Mouse (Mus musculus) hindbrain, embryonic 15.5 days (tissue): ENCODE results near the gene Ypel5. TPM values are rescaled to one million over a fixed set of nuclear protein-coding genes. Genes with fewer than 3 reads are reported as not detected.

Experiments used
- ATAC-seq: fragments of 200-750 bp; cut with Nextera tagmentation; 2 replicates; pipeline ENCODE4 v1.8.0; 2017; ENCODE audit warnings: low read depth, moderate number of reproducible peaks, moderate TSS enrichment; ENCODE audit not compliant: low FRiP score
- H3K27ac ChIP-seq: fragments of 300-500 bp; sonication (generic); replicated peaks from 2 replicates; pipeline ENCODE4 v1.5.1; 2015; ENCODE audit warnings: mild to moderate bottlenecking, inconsistent platforms
- H3K27me3 ChIP-seq: fragments of 300-500 bp; sonication (generic); 2 replicates; pipeline ENCODE4 v1.6.1; 2015; ENCODE audit warnings: control low read depth, inconsistent platforms
- H3K36me3 ChIP-seq: fragments of 300-500 bp; sonication (generic); 2 replicates; pipeline ENCODE4 v1.6.1; 2015; ENCODE audit warnings: control low read depth, inconsistent platforms
- H3K4me1 ChIP-seq: fragments of 300-500 bp; sonication (generic); replicated peaks from 2 replicates; pipeline ENCODE4 v1.6.1; 2015; ENCODE audit warnings: control low read depth, inconsistent platforms
- H3K4me2 ChIP-seq: fragments of 300-500 bp; sonication (generic); 2 replicates; pipeline ENCODE4 v1.6.1; 2015; ENCODE audit warnings: moderate library complexity, mild to moderate bottlenecking, inconsistent platforms
- H3K4me3 ChIP-seq: fragments of 300-500 bp; sonication (generic); 2 replicates; pipeline ENCODE4 v1.5.1; 2015; ENCODE audit warnings: mild to moderate bottlenecking, inconsistent platforms
- H3K9ac ChIP-seq: fragments of 300-500 bp; sonication (generic); 2 replicates; pipeline ENCODE4 v1.6.1; 2015; ENCODE audit warnings: inconsistent platforms
- H3K9me3 ChIP-seq: fragments of 300-500 bp; sonication (generic); 2 replicates; pipeline ENCODE4 v1.6.1; 2016; ENCODE audit warnings: control low read depth, inconsistent platforms
- WGBS: fragments of 180-500 bp; shearing (Covaris S2); methylation state at CpG from one replicate; pipeline ENCODE4 v1.1.7; 2015; 5-methylcytosine and 5-hydroxymethylcytosine counted together
- polyA plus RNA-seq: library from polyadenylated mRNA; unstranded; fragments of >200 nt; fragmentation: Nextera tagmentation; extraction: Ambion mirVana; gene quantifications from 2 replicates; pipeline ENCODE4 v1.2.1, GENCODE M21; 2015

Ypel5 gene
- polyA plus RNA-seq = 95.4 and 98.3 TPM in 2 replicates

- 1% methylated on average over 62 of the region's 93 CpGs for WGBS
- peak within 1 kb of the TSS; percentile 78 for H3K4me3 ChIP-seq
- H3K4me1 ChIP-seq = peaks cover 18% of the 10 kb centered on the region
- H3K36me3 ChIP-seq = no peaks in the 10 kb centered on the region
- peak within 1 kb of the TSS; percentile 99 for H3K27ac ChIP-seq
- peak; percentile 98 for ATAC-seq
- H3K4me2 ChIP-seq = peak within 1 kb of the TSS; percentile 76
- H3K9ac ChIP-seq = peak within 1 kb of the TSS; percentile 94
- H3K9me3 ChIP-seq = no peaks in the 10 kb centered on the region
- no peaks in the 10 kb centered on the region for H3K27me3 ChIP-seq
Measured at GRCm38 (mm10) chr17:72836158-72837115, at the start of gene Ypel5. Gene Ypel5, plus strand, starts transcription at chr17:72836453.

GRCm38 (mm10) chr17:72787886-72788436 is 48.3 kb upstream of the Ypel5 start:
- H3K4me1 ChIP-seq = no peaks in the 10 kb centered on the region
- no peak overlapping the region for H3K4me2 ChIP-seq
- no peaks in the 10 kb centered on the region for H3K27me3 ChIP-seq
- no peak overlapping the region for H3K4me3 ChIP-seq
- WGBS = 78% methylated on average over 6 of the region's 6 CpGs
- no peaks in the 10 kb centered on the region for H3K9me3 ChIP-seq
- no peaks in the 10 kb centered on the region for H3K36me3 ChIP-seq
- H3K9ac ChIP-seq = no peak overlapping the region
- no peak overlapping the region for H3K27ac ChIP-seq
- no peak for ATAC-seq

- H3K9ac ChIP-seq = no peak overlapping the region
- H3K4me1 ChIP-seq = no peaks in the 10 kb centered on the region
- no peaks in the 10 kb centered on the region for H3K9me3 ChIP-seq
- WGBS = 87% methylated on average over 4 of the region's 4 CpGs
- no peaks in the 10 kb centered on the region for H3K27me3 ChIP-seq
- H3K4me3 ChIP-seq = no peak overlapping the region
- no peaks in the 10 kb centered on the region for H3K36me3 ChIP-seq
- no peak overlapping the region for H3K27ac ChIP-seq
- H3K4me2 ChIP-seq = no peak overlapping the region
- ATAC-seq = no peak
Measured at GRCm38 (mm10) chr17:72793278-72793677, 43.0 kb upstream of the Ypel5 start.

- Histone ChIP-seq H3K27me3 (no peaks in the 10 kb centered on the region), H3K9me3 (no peaks in the 10 kb centered on the region), H3K4me2 (no peak overlapping the region), H3K4me3 (no peak overlapping the region), H3K9ac (no peak overlapping the region), H3K27ac (no peak overlapping the region), H3K36me3 (no peaks in the 10 kb centered on the region), H3K4me1 (no peaks in the 10 kb centered on the region)
- WGBS = 74% methylated on average over 6 of the region's 6 CpGs
- no peak for ATAC-seq
Measured at GRCm38 (mm10) chr17:72794660-72795059, 41.6 kb upstream of the Ypel5 start.

GRCm38 (mm10) chr17:72795392-72796047 is 40.7 kb upstream of the Ypel5 start:
- ATAC-seq = no peak
- Histone ChIP-seq H3K4me1 (no peaks in the 10 kb centered on the region), H3K27me3 (no peaks in the 10 kb centered on the region), H3K27ac (no peak overlapping the region), H3K9me3 (no peaks in the 10 kb centered on the region), H3K4me3 (no peak overlapping the region), H3K9ac (no peak overlapping the region), H3K4me2 (no peak overlapping the region), H3K36me3 (no peaks in the 10 kb centered on the region)
- WGBS = 90% methylated on average over 9 of the region's 9 CpGs

GRCm38 (mm10) chr17:72796506-72796905 is 39.7 kb upstream of the Ypel5 start:
- Histone ChIP-seq H3K4me1 (no peaks in the 10 kb centered on the region), H3K27ac (no peak overlapping the region), H3K9me3 (no peaks in the 10 kb centered on the region), H3K4me3 (no peak overlapping the region), H3K36me3 (no peaks in the 10 kb centered on the region), H3K9ac (no peak overlapping the region), H3K27me3 (no peaks in the 10 kb centered on the region), H3K4me2 (no peak overlapping the region)
- no peak for ATAC-seq
- 91% methylated on average over 3 of the region's 3 CpGs for WGBS

GRCm38 (mm10) chr17:72797867-72798266 is 38.4 kb upstream of the Ypel5 start:
- no peaks in the 10 kb centered on the region for H3K36me3 ChIP-seq
- H3K4me3 ChIP-seq = no peak overlapping the region
- H3K4me2 ChIP-seq = no peak overlapping the region
- no peaks in the 10 kb centered on the region for H3K27me3 ChIP-seq
- H3K9me3 ChIP-seq = no peaks in the 10 kb centered on the region
- no peak overlapping the region for H3K9ac ChIP-seq
- H3K4me1 ChIP-seq = no peaks in the 10 kb centered on the region
- ATAC-seq = peak; percentile 38; the same call in 1 of the 2 replicates
- no peak overlapping the region for H3K27ac ChIP-seq
- 35% methylated on average over 2 of the region's 2 CpGs for WGBS

- peaks cover 6% of the 10 kb centered on the region for H3K4me1 ChIP-seq
- no peaks in the 10 kb centered on the region for H3K27me3 ChIP-seq
- no peak overlapping the region for H3K9ac ChIP-seq
- no peak overlapping the region for H3K4me3 ChIP-seq
- H3K4me2 ChIP-seq = no peak overlapping the region
- 57% methylated on average over 7 of the region's 7 CpGs for WGBS
- no peak overlapping the region for H3K27ac ChIP-seq
- H3K9me3 ChIP-seq = no peaks in the 10 kb centered on the region
- ATAC-seq = no peak
- no peaks in the 10 kb centered on the region for H3K36me3 ChIP-seq
Measured at GRCm38 (mm10) chr17:72809942-72810654, 26.2 kb upstream of the Ypel5 start.

- Histone ChIP-seq H3K4me3 (no peak overlapping the region), H3K36me3 (no peaks in the 10 kb centered on the region), H3K4me1 (peaks cover 6% of the 10 kb centered on the region), H3K9ac (no peak overlapping the region), H3K9me3 (no peaks in the 10 kb centered on the region), H3K27ac (no peak overlapping the region), H3K27me3 (no peaks in the 10 kb centered on the region), H3K4me2 (peak overlapping the region; percentile 32)
- WGBS = 14% methylated on average over 12 of the region's 12 CpGs
- peak; percentile 61; the same call in 1 of the 2 replicates for ATAC-seq
Measured at GRCm38 (mm10) chr17:72813419-72814315, 22.6 kb upstream of the Ypel5 start.

- no peak for ATAC-seq
- H3K4me3 ChIP-seq = no peak overlapping the region
- no peaks in the 10 kb centered on the region for H3K9me3 ChIP-seq
- H3K9ac ChIP-seq = no peak overlapping the region
- WGBS = 87% methylated on average over 5 of the region's 5 CpGs
- no peaks in the 10 kb centered on the region for H3K27me3 ChIP-seq
- no peaks in the 10 kb centered on the region for H3K36me3 ChIP-seq
- no peak overlapping the region for H3K4me2 ChIP-seq
- H3K4me1 ChIP-seq = peaks cover 6% of the 10 kb centered on the region
- no peak overlapping the region for H3K27ac ChIP-seq
Measured at GRCm38 (mm10) chr17:72817574-72817973, 18.7 kb upstream of the Ypel5 start.

- no peak for ATAC-seq
- no peak overlapping the region for H3K4me2 ChIP-seq
- no peaks in the 10 kb centered on the region for H3K36me3 ChIP-seq
- H3K27ac ChIP-seq = no peak overlapping the region
- no peaks in the 10 kb centered on the region for H3K4me1 ChIP-seq
- H3K27me3 ChIP-seq = no peaks in the 10 kb centered on the region
- WGBS = 76% methylated on average over 2 of the region's 2 CpGs
- H3K9me3 ChIP-seq = no peaks in the 10 kb centered on the region
- no peak overlapping the region for H3K4me3 ChIP-seq
- no peak overlapping the region for H3K9ac ChIP-seq
Measured at GRCm38 (mm10) chr17:72819714-72820113, 16.5 kb upstream of the Ypel5 start.
